Mouse (Mus musculus) lung, adult 18-20 months (tissue): ENCODE results near the gene Smim24.

Source experiments
- DNase-seq, 2 experiments: peaks; one replicate each; pipeline ENCODE4 v3.0.0; 2022; ENCODE audit warnings: mixed read lengths in 2 of 2

The Smim24 gene

DNA sequence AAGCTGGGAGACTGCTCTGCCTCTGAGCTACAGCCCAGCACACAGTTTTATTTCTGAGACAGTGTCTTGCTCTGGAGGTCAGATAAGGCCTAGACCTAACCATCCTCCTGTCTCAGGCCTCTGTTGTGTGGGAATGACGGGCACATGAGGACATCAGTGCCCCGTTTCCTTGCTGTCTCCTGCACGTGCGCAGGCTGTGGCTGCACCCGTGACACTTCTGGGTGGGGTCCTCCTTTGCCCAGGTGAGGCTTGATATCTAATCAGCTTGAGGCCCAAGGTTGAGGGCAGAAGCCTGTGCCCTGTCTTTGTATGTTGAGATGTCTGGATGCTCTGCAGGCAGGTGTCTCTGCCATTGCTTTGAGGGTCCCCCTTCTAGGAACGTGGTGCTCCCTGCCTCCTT is 581 bp upstream of the Smim24 start:
- DNase-seq, result no peak

DNA sequence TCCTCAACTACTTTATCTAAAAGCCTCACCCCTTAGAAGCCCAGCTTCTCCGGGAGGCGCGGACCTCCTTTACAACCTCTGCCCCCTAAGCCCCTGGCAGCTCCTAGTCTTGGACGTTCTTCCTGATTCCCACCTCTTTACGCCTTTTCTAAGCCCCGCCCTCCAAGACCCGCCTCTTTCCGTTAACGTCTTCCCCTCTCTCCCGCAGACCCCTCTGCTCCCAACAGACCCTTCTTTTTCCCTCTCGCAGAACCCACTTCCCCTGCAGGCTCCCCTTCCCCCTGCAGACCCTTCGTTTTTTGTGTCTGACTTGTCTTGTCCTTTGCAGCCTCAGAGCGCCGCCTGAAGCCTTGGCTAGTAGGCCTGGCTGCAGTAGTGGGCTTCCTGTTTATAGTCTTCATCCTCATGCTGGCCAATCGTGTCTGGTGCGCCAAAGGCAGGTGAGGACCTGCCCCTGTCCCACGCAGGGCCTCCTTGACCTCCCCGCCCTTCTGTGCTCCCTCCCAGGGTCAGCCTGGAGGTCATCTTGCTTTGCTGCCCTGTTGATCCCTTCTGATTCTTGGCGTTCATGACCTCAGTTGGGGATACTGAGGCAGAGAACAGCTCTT is 709 bp downstream of the Smim24 start:
- DNase-seq, result no peak

DNA sequence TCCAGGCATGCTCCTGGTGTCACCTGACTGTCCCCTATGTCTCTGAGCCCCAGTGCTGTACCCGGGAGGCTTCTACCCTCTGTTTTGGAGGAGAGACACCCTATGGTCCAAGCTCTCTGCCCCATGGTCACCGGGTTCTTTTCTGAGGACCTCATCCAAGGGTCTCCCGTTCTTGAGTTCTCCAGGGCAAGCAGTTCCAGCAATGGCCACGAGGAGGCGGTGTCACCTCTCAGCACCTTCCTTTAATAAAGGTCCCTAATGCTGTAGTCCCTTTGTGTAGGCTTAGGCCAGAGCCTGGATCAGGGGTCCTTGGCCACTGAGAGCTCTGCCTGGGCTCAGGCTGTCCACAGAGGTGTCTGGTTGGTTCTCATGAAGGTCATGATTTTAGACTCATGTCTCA is 2.3 kb downstream of the Smim24 start:
- peak in 1 of 2 experiments; percentile 71 for DNase-seq

DNA sequence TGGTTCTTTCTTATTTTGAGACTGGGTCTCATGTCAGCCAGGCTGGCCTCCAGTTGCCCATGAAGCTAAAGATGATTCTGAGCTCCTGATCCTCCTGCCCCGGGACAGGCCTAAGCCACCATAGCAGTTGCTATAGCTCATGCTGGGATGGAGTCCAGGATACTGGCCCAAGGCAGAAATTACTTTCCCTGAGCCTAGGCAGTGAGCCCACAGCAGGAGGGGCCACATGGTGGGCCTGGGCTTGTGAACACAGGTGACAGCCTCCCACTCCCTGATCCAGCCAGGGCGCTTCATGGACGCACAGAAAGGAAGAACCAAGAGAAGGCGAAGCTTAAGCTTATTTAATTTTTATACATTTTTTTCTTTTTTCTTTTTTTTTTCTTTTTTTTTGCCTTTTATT is 3.0 kb downstream of the Smim24 start:
- no peak for DNase-seq

DNA sequence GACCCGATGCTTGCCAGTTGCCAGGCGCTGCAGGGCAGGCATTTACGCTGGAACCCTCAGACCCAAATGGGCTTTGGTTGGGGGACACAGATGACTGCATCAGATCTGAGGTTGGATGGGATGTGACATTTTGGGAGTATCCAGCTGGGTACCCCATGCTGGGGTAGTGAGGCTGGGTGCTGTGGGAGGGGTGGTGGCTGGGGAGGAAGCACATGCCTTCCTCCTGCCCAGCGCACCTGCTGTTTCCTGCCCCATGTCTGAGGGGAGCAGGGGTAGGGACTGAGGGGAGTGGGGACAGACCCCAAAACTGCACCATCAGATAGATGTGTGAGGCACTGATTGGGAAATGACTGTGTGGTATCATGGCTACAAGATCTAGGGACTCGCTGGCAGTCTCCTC is 3.9 kb downstream of the Smim24 start:
- DNase-seq, result no peak

DNA sequence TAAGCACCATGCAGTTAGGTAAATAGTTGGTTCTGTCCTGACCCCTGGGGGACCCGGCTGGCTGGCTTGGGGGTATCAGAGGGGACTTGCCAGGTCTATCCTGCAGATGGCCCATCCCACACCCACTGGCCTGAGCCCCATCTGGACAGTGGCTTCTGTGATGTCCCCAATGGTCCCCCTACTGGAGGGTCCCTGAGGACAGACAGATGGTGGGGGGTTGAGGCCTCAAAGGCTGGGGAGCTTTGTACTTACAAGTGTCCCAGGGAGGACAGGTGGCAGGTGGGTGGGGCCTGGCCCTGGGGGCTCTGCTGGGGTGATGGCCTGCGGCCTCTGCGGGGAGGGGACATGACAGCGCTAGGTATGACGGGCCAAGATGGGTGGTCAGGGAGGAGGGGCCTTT is 6.4 kb downstream of the Smim24 start:
- no peak for DNase-seq

DNA sequence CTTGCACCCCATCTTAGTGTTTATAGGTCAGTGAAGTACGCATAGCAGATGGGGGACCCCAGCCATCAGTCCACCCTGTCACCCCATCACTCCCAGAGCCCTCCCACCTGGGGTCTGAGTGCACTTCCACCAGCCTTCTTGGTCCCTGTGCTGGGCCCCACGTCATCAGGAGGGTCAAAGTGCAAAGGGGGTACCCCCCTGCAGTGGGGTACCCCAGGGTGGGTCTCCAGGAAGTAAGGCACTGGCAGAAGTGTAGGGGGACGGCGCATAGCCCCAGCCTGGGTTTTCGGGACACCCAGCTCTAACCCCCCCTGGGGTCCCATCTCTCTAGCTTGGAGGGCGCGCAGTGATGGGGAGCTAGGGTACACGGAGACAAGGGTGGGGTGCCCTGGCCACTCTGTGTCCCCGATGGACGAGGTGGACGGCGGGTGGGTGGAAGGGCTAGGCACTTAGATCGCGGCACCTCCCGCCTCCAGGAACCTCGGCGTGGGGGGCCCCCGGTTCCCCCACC is 7.0 kb downstream of the Smim24 start:
- DNase-seq, result no peak

DNA sequence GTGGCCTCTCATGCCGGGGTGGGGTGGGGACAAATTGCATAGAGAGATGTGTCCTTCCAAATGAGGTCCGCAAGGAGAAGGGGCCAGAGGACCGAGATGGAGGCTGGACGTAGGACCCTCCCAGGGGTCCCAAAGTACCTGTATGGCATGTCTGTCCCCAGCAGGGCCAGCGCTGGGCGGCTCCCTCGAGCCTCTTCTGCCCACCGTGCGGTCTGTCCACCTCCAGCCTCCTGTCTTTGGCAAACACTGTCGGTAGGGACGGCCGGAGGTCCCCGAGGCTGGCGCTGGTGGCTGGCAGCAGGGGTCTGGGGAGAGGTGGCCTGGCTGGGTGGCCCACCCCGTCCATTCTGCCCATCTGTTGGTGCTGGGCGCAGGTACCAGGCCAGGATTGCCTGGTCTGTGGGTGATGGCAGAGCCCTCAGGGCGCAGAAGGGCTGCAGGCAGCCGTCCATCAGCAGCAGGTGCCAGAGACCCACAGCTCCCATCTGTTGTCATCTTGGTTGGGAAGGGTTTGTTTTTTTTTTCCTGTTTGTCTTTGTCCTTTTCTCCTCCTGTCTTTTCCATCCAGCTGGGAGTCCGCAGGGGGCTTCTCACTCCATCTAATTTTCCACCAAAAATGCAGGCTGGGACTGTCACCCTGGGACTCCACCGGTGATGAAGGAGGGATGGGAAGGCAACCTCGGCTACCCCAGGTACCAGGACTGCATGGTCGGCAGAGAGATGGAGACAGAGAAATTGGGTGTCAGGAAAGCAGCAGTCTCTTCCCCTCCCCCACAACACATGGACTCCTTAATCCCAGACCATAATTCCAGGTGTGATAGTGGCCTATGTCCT is 7.7 kb downstream of the Smim24 start:
- DNase-seq, result no peak

DNA sequence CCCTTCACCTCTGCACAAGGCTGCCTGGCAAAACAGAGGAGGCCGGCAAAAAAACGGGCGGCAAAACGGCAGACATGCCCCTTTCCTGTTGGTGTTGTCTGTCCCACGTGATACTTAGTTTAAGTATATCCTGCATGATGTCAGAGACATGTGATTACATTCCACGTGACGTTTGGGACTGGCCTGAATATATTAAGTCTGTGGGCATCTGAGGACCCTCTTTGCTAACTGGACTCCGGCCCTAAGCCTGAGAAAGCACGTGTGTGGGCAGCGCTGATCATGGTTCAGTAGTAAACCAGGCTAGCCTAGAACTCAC is 8.3 kb downstream of the Smim24 start:
- no peak for DNase-seq

DNA sequence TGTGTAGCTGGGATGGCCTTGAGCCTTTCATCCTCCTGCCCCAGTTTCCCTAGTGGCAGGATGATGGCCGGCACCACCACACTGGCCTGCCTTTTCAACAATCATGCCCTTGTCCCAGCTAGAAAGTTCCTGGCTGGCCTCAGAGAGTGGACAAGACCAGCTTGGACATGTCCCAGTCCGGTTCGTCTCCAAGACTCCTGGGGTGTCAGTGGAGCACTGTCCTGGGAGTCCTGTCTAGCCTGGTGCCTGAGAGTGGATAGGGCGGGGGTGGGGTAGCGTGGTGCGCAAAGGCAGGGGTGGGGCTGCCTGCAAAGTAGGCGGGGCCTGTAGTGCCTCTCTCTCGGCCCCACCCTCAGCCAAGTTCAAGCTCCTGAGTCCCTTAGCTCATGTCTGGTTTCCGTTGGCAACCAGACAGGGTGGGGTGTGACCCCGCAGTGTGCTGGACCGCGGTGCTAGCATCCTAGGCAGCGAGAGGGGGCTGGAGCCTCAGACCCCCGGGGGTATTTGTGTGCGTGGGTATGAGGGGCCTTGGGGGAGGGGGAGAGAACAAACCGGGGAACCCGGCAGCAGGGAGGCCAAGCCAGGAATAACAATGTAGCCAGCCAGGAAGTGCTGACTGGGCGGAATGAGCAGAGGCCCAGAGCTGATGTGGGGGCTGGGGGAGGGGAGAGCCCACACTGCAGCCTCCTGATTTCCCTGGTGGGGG is 8.8 kb downstream of the Smim24 start:
- DNase-seq, result peak; percentile 82 to 88

DNA sequence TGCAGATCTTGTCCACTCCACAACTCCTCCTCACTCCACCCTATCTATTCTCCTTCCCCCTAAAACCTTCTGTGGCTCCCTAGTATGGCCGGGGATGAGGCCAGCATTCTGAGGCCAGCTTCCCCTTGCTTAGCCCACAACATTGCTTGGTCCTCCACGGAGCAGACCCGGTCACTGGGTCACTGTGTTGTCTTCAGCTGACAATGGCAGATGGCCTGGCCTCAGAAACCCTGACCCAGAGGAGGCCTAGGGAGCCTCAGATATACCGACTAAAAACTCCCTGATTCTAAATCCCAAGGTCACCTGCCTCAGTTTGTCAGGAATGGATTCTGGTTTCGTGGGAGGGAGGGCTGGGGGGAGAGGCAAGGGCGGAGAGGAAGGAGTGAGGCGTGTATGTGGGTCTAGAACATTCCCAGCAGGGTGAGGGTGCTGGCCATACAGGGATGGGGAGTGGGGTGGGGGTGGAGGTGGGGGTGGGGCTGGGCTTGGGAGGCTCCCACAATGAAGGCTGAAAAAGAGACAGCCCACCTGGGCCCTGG is 9.4 kb downstream of the Smim24 start:
- DNase-seq, result no peak

DNA sequence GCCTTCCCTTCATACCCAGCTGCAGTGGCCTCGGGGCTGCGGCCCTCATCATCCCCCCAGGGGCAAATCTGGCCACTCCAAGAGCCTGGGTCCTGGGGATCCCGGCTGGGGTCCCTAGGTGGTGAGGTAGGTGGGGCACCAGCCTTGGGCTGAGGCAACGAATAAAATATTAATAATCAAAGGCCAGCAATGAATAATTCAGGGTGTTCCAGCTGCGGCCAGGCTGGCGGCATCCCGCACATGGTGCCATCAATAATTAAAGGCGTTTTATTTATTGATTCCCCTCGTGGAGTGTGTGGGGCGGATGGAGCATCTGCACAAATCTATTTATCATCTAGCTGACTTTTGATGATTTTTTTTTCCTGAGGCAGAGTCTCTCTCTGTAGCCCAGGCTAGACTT is 10.7 kb downstream of the Smim24 start:
- DNase-seq, result no peak

DNA sequence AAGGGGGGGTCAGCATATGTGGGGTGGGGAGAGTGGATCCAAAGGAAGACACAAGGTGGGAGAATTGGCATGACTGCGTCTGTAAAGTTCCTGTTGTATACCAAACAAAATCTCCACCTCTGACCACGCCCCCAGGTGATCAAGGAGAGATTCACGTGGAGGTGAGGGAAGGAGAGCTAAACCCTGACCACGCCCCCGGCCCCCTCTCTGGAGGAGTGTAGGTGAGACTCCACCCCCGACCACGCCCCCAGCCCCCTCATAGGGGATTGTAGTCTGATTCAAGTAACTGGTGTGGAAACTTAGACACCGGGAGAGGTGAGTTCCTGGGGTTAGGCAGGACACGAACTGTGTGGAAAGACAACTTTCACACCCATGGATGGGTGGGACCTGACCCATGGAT is 11.2 kb downstream of the Smim24 start:
- no peak for DNase-seq

DNA sequence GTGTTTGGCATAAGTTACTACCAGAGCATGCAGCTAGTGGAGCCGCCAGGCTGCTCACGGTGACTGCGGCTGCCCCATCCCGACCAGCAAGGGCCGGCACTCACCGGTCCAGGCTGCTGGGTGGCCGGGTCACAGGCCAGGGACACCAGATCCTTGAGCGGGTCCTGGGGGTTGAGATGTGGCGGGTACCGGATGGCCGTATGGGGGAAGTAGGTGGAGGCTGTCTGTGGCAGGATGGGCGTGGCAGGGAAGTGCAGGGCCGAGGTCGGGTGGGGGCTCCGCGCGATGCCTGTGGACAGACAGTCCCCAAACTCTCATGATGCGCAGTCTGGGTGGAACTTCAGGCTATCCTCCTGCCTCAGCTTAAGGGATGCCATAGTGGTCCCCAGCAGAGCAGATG is 11.9 kb downstream of the Smim24 start:
- peak; percentile 73 to 75 for DNase-seq

DNA sequence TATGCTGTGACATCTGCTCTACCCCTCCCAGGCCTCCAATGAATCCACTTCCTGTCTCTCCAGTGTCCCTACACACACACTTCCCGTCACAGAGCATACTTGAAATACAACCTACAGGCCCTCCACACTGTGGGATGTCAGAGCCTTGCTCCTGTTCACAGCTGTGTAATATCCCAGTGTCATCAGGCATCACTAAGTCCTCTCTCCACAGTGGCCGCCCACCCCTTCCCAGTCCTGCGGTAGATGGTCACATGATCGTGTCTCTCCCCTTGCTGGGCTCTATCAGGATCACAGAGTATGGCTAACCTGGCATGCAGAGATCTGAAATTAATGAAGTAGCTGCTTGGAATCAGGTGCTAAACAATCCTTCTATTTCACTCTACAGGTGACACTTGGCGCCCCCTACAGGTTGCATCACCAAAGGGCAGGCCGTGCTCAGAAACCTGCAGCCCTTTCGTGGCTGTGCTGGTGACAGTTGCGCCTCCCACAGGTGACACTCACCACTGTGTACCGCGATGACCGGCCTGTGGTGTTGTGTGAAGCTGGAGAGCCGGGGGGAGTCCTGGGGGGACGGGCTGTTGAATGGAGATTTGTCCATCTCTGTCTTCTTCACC is 12.8 kb downstream of the Smim24 start:
- peak in 1 of 2 experiments; percentile 74 for DNase-seq

DNA sequence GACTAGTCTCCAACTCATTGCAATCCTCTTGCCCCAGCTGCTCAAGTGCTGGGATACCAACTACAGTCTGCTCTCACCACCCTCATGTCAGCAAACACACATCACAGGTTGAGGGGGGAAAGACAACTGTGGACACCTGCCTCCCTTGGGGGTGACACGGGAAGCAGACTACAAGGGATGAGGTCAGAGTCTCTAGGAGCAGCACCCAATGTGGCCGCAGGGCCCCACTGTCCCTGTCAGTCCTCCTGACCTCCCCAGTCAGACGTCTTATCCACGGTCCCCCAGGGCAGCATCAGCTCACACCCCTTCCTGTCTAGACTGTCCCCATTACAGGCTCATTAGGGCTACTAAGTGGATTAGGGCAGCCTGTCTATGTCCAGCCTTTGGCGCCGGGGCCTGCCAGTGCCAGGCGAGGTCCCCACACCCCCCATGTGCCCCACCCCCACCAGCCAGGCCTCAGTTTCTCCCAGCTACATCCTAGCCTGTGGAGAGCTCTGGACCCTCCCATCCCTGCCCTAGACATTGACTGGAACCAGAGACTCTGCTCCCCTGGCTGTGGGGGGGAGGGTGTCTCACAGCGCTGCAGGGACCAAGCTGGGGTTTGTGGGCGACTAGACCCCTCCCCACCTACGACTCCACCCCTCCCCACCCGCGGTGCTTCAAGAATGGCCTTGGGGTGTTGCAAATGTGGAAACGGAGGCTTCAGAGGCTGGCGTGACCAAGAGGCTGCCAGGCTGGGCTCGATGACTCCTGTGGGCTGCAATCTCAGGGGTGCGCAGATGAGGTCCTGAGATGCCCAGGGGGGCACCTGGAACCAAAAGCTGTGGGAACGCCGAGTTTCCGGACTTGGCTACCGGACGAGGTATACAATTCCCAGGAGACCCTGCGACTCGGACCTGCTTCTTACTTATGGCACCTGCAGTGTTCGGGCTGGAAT is 13.9 kb downstream of the Smim24 start:
- DNase-seq, result no peak

DNA sequence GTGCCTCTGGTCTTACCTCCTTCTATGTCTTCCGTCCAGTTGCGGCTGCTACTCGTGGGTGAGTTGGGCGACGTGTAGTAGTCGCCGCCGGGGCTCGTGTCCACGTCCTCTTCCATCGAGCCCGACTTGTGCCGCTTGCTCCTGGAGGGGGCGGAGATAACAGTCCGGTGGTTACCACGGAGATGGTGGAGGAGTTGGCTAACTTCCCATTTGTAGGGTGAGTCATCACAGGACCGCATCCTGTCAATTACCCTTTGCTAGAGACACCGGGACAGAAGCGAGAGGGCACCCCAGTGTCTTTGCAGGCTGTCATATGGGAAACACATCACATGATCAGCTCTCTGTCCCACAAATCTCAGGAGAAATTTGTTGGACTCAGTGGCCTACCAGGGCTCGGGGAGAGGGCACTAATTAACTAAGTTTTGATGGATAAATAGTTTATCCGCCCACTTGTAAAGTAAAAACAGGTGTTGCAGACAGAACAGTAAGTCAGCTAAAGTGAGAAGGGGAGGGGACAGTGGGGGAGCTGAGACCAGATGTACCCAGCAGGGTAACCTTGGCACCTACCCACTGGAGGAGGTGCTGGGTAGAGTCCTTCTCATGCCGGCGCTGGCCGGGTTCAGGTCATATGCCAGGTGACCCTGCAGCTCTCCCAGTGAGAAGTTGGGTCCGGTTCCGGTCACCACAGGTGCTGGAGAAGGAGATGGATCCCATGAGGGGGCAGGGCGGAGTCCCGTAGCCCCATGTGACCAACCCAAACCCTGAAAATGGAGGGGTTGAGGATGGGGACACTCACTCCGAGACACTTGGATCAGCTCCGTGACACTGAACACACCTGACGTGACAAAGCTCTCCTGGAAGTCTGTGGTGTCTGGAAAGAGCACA is 14.9 kb downstream of the Smim24 start:
- DNase-seq, result peak; percentile 91 to 94

DNA sequence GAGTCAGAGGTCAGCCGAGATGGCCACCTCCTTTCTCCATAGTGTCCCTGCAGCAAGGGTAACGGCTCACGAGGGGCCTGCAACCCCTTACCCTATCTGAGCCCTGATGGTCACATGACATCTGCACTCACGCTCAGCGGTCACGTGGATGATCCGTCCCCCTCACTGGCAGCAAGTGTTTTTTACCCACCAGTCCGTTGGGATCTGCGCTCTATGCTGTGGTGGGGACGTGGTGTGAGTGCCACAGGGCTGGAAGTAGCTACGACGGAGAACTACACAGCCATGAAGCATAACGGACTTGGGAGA is 15.5 kb downstream of the Smim24 start:
- DNase-seq, result no peak

DNA sequence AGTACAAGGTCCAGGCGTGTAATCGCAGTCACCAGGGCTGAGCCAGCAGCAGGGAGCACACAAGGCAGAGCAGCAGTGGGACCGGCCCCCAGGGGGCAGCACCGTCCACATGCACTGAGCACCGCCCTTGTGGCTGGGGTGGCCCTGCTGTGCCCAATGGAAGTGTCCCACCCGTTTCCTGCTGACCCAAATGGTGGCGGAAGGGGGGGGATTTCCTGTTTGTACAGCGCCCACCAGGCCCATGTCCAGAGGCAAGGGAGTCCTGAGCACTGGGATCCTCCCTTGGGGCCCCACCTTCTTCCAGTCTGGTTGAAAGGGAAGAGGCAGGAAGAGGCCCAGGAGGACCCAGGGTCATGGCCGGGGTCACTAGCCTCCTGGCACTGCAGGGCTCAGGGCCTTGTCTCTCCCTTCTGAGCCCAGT is 16.0 kb downstream of the Smim24 start:
- peak; percentile 93 to 95 for DNase-seq

DNA sequence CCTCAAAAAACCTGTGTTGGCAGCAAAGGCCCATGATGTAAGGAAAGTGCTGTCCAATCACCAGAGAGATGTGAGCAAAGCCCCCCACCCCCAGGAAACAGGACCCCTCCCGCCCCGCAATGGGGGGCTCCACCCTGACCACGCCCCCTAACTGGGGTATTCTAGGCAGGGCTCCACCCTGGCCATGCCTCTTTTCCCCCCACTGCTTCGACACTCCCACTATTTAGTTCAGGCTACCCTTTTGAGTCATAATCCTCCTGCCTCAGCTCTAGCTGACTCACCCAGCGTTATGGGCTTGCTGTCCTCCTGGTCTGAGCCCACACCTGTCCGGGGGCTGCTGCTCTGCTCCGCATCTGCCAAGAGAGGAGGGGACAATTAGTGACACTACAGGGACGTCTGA is 16.5 kb downstream of the Smim24 start:
- no peak for DNase-seq

DNA sequence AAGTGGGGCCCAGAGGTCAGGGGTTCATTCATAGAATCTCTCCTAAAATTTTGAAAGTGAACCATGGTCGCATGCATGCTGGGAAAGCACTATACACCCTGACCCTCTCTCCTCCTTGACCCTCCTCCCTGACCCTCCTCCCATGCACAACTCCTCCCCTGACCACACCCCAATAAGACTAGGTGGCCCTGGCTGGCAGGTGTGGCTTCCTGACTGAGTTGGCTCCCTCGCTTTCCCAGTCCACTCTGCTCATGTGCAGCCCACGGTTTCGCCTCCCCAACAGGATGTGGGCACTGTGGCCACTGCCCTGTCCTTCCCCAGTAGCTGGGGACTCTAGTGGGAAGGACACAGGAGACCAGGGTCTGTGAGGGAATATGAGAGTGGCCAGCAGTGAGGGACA is 17.5 kb downstream of the Smim24 start:
- peak; percentile 63 to 72 for DNase-seq
